Mouse (Mus musculus) embryonic facial prominence, embryonic 12.5 days (tissue): ENCODE data around the gene Irf1. TPM values are rescaled to one million over a fixed set of nuclear protein-coding genes. Genes with fewer than 3 reads are reported as not detected.

Experiments
- ATAC-seq: fragments of 200-750 bp; cut with Nextera tagmentation; 2 replicates; pipeline ENCODE4 v1.8.0; 2017; ENCODE audit not compliant: insufficient number of reproducible peaks, insufficient read depth, low FRiP score, low TSS enrichment
- H3K27ac ChIP-seq: fragments of 300-500 bp; sonication (generic); 2 replicates; pipeline ENCODE4 v1.5.1; 2016; ENCODE audit warnings: mild to moderate bottlenecking
- H3K27me3 ChIP-seq: fragments of 300-500 bp; sonication (generic); 2 replicates; pipeline ENCODE4 v1.6.1; 2016; ENCODE audit warnings: mild to moderate bottlenecking, moderate library complexity
- H3K36me3 ChIP-seq: fragments of 300-500 bp; sonication (generic); 2 replicates; pipeline ENCODE4 v1.6.1; 2016; ENCODE audit warnings: mild to moderate bottlenecking
- H3K4me1 ChIP-seq: fragments of 300-500 bp; sonication (generic); 2 replicates; pipeline ENCODE4 v1.6.1; 2016
- H3K4me2 ChIP-seq: fragments of 300-500 bp; sonication (generic); replicated peaks from 2 replicates; pipeline ENCODE4 v1.6.1; 2016; ENCODE audit warnings: mild to moderate bottlenecking, moderate library complexity
- H3K4me3 ChIP-seq: fragments of 300-500 bp; sonication (generic); 2 replicates; pipeline ENCODE4 v1.5.1; 2016; ENCODE audit warnings: mild to moderate bottlenecking
- H3K9ac ChIP-seq: fragments of 300-500 bp; sonication (generic); 2 replicates; pipeline ENCODE4 v1.6.1; 2016; ENCODE audit warnings: mild to moderate bottlenecking, moderate library complexity
- H3K9me3 ChIP-seq: fragments of 300-500 bp; sonication (generic); 2 replicates; pipeline ENCODE4 v1.6.1; 2016; ENCODE audit warnings: mild to moderate bottlenecking, moderate library complexity
- WGBS: fragments of 180-500 bp; shearing (Covaris S2); methylation state at CpG from one replicate; pipeline ENCODE4 v1.1.7; 2016; 5-methylcytosine and 5-hydroxymethylcytosine counted together
- polyA plus RNA-seq: library from polyadenylated mRNA; unstranded; fragments of >200 nt; fragmentation: Nextera tagmentation; extraction: Ambion mirVana; gene quantifications from 2 replicates; pipeline ENCODE4 v1.2.1, GENCODE M21; 2016

The Irf1 gene
- polyA plus RNA-seq, 1 experiment from 2014 or later = 10.2 TPM

- H3K4me2 ChIP-seq = no peak overlapping the region
- WGBS = 68% methylated on average over 8 of the region's 8 CpGs
- no peak overlapping the region for H3K4me3 ChIP-seq
- H3K4me1 ChIP-seq = no peaks in the 10 kb centered on the region
- H3K9ac ChIP-seq = no peak overlapping the region
- H3K27me3 ChIP-seq = no peaks in the 10 kb centered on the region
- H3K36me3 ChIP-seq = no peaks in the 10 kb centered on the region
- H3K9me3 ChIP-seq = no peaks in the 10 kb centered on the region
- no peak for ATAC-seq
- no peak overlapping the region for H3K27ac ChIP-seq
These were observed 18.4 kb downstream of the Irf1 start for GRCm38 (mm10) chr11:53788196-53788595.

- 88% methylated on average over 3 of the region's 3 CpGs for WGBS
These were observed 19.5 kb downstream of the Irf1 start for GRCm38 (mm10) chr11:53789277-53789676.

GRCm38 (mm10) chr11:53792986-53793385, 23.2 kb downstream of the Irf1 start:
- ATAC-seq = no peak
- H3K9ac ChIP-seq = no peak overlapping the region
- no peak overlapping the region for H3K4me3 ChIP-seq
- no peaks in the 10 kb centered on the region for H3K36me3 ChIP-seq
- peaks cover 17% of the 10 kb centered on the region for H3K4me1 ChIP-seq
- H3K9me3 ChIP-seq = no peaks in the 10 kb centered on the region
- 31% methylated on average over 3 of the region's 3 CpGs for WGBS
- H3K27ac ChIP-seq = no peak overlapping the region
- no peaks in the 10 kb centered on the region for H3K27me3 ChIP-seq
- no peak overlapping the region for H3K4me2 ChIP-seq

More at GRCm38 (mm10) chr11:53789277-53789676, 19.5 kb downstream of the Irf1 start:
- Histone ChIP-seq H3K27me3 (no peaks in the 10 kb centered on the region), H3K4me3 (no peak overlapping the region), H3K9ac (no peak overlapping the region), H3K27ac (no peak overlapping the region), H3K36me3 (no peaks in the 10 kb centered on the region), H3K9me3 (no peaks in the 10 kb centered on the region), H3K4me1 (0 out of 2 replicates have a peak, but pooled peaks cover 3% of the 10 kb centered on the region), H3K4me2 (no peak overlapping the region)
- 0 out of 2 replicates have a peak, but pooled peaks have one; percentile 19 for ATAC-seq

GRCm38 (mm10) chr11:53794015-53794414, 24.2 kb downstream of the Irf1 start:
- ATAC-seq = no peak
- Histone ChIP-seq H3K9ac (no peak overlapping the region), H3K4me2 (no peak overlapping the region), H3K27me3 (no peaks in the 10 kb centered on the region), H3K4me1 (peaks cover 17% of the 10 kb centered on the region), H3K4me3 (no peak overlapping the region), H3K9me3 (no peaks in the 10 kb centered on the region), H3K36me3 (no peaks in the 10 kb centered on the region), H3K27ac (no peak overlapping the region)
- WGBS = 69% methylated on average over 3 of the region's 3 CpGs

- Histone ChIP-seq H3K27ac (peak overlapping the region; percentile 18; the same call in 1 of the 2 replicates), H3K4me1 (peaks cover 17% of the 10 kb centered on the region), H3K27me3 (no peaks in the 10 kb centered on the region), H3K9ac (no peak overlapping the region), H3K4me2 (no peak overlapping the region), H3K4me3 (no peak overlapping the region), H3K36me3 (no peaks in the 10 kb centered on the region), H3K9me3 (no peaks in the 10 kb centered on the region)
- 61% methylated on average over 25 of the region's 25 CpGs for WGBS
- no peak; the same call in 1 of the 2 replicates for ATAC-seq
These were observed 25.1 kb downstream of the Irf1 start for GRCm38 (mm10) chr11:53794671-53795557.

GRCm38 (mm10) chr11:53795813-53796212, 26.0 kb downstream of the Irf1 start:
- 59% methylated on average over 8 of the region's 8 CpGs for WGBS
- no peak overlapping the region for H3K9ac ChIP-seq
- peaks cover 17% of the 10 kb centered on the region for H3K4me1 ChIP-seq
- no peaks in the 10 kb centered on the region for H3K27me3 ChIP-seq
- ATAC-seq = peak; percentile 12; the same call in 1 of the 2 replicates
- H3K9me3 ChIP-seq = no peaks in the 10 kb centered on the region
- H3K27ac ChIP-seq = no peak overlapping the region
- no peaks in the 10 kb centered on the region for H3K36me3 ChIP-seq
- H3K4me2 ChIP-seq = no peak overlapping the region
- no peak overlapping the region for H3K4me3 ChIP-seq

GRCm38 (mm10) chr11:53796409-53797151, 26.8 kb downstream of the Irf1 start:
- Histone ChIP-seq H3K9me3 (no peaks in the 10 kb centered on the region), H3K27me3 (no peaks in the 10 kb centered on the region), H3K9ac (no peak overlapping the region), H3K4me3 (no peak overlapping the region), H3K36me3 (no peaks in the 10 kb centered on the region), H3K4me2 (no peak overlapping the region), H3K4me1 (peaks cover 17% of the 10 kb centered on the region), H3K27ac (no peak overlapping the region)
- WGBS = 51% methylated on average over 12 of the region's 12 CpGs
- ATAC-seq = no peak

- Histone ChIP-seq H3K4me1 (peaks cover 17% of the 10 kb centered on the region), H3K9ac (no peak overlapping the region), H3K4me3 (no peak overlapping the region), H3K4me2 (no peak overlapping the region), H3K36me3 (no peaks in the 10 kb centered on the region), H3K9me3 (no peaks in the 10 kb centered on the region), H3K27me3 (no peaks in the 10 kb centered on the region), H3K27ac (no peak overlapping the region)
- ATAC-seq = no peak
- 46% methylated on average over 6 of the region's 6 CpGs for WGBS
These were observed 27.6 kb downstream of the Irf1 start for GRCm38 (mm10) chr11:53797386-53797920.

- H3K9ac ChIP-seq = no peak overlapping the region
- 92% methylated on average over 10 of the region's 10 CpGs for WGBS
- no peak overlapping the region for H3K4me2 ChIP-seq
- no peak for ATAC-seq
- no peaks in the 10 kb centered on the region for H3K27me3 ChIP-seq
- peaks cover 17% of the 10 kb centered on the region for H3K4me1 ChIP-seq
- no peak overlapping the region for H3K27ac ChIP-seq
- H3K9me3 ChIP-seq = no peaks in the 10 kb centered on the region
- no peak overlapping the region for H3K4me3 ChIP-seq
- no peaks in the 10 kb centered on the region for H3K36me3 ChIP-seq
These were observed 28.4 kb downstream of the Irf1 start for GRCm38 (mm10) chr11:53798041-53798711.

- Histone ChIP-seq H3K4me1 (peaks cover 14% of the 10 kb centered on the region), H3K4me2 (no peak overlapping the region), H3K9me3 (no peaks in the 10 kb centered on the region), H3K4me3 (no peak overlapping the region), H3K27ac (no peak overlapping the region), H3K9ac (no peak overlapping the region), H3K36me3 (no peaks in the 10 kb centered on the region), H3K27me3 (no peaks in the 10 kb centered on the region)
- no peak for ATAC-seq
- WGBS = 64% methylated on average over 4 of the region's 4 CpGs
These were observed 30.2 kb downstream of the Irf1 start for GRCm38 (mm10) chr11:53800036-53800435.

- Histone ChIP-seq H3K27ac (no peak overlapping the region), H3K9ac (no peak overlapping the region), H3K4me1 (peaks cover 11% of the 10 kb centered on the region), H3K4me2 (no peak overlapping the region), H3K27me3 (no peaks in the 10 kb centered on the region), H3K9me3 (no peaks in the 10 kb centered on the region), H3K4me3 (no peak overlapping the region), H3K36me3 (no peaks in the 10 kb centered on the region)
- no peak for ATAC-seq
- WGBS = 84% methylated on average over 5 of the region's 5 CpGs
These were observed 31.2 kb downstream of the Irf1 start for GRCm38 (mm10) chr11:53800975-53801374.
